Mouse (Mus musculus) kidney, adult 2 months (tissue): ENCODE measurements around the gene Gm17555.

ENCODE experiments used
- CTCF ChIP-seq: fragments of 200-500 bp; conservative IDR thresholded peaks from 2 replicates; pipeline ENCODE4 v1.5.1; 2011; ENCODE audit warnings: low read depth, mild to moderate bottlenecking, control low read depth, low read length, moderate library complexity, mixed read lengths; ENCODE audit not compliant: insufficient read depth, insufficient read length
- POLR2A ChIP-seq: fragments of 200-500 bp; IDR thresholded peaks from one replicate; pipeline ENCODE4 v1.6.1; 2011; ENCODE audit warnings: low read depth, low read length, control low read depth

DNA sequence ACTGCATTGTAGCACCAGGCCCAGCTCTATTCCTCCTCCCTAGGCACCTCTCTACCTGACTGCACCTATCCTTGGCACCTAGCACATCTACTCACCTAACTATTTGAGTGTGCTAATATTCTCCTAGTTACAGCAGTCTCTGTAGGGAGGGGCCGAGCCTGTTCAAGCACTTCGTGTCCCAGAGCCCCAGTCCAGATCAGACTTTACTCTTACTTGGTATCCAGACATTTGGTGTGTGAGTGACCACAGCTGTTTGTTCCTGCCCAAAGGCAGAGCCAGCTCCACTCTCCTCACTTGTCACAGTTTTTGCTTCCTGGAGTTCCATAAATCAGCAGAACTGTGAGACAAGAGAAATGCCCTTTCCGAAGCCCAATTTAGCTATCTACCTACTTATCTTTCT, 15.9 kb upstream of the Gm17555 start:
- TF ChIP-seq POLR2A (no peak), CTCF (no peak)
